Mouse (Mus musculus): ENCODE results near the gene Zfp609.

GRCm38 (mm10) chr9:65844421-65845165, 17.2 kb upstream of the Zfp609 start:
- TF ChIP-seq POLR2A (IDR thresholded peaks at IDR 0.05; ENCODE audit: low read depth, low read length), result no peak
- TF ChIP-seq CTCF (IDR thresholded peaks at IDR 0.05; ENCODE audit: extremely low read depth, insufficient read length, insufficient replicate concordance, low read depth, low read length), result no peak
